Mouse (Mus musculus) left cerebral cortex, adult 8-10 months (tissue): ENCODE measurements around the gene Esp6. TPM values are rescaled to one million over a fixed set of nuclear protein-coding genes. Genes with fewer than 3 reads are reported as not detected.
"Not testable (repeated sequence)": the region's sequence is repeated elsewhere in the genome, so short reads cannot be mapped to it uniquely, and the experiment has no call there.

Experiments used
- DNase-seq, 2 experiments: peaks; one replicate each; pipeline ENCODE4 v3.0.0; 2022; ENCODE audit warnings: low spot score in 2 of 2
- total RNA-seq, 4 experiments: library from RNA; stranded (reverse); gene quantifications; 2 replicates each; pipeline ENCODE4 v1.2.4; 2022

Esp6 gene
- total RNA-seq: not detected

GRCm38 (mm10) chr17:40561207-40561606 is at the start of gene Esp6:
Gene Esp6 (plus strand): TSS chr17:40561507.
- no peak for DNase-seq

- no peak for DNase-seq
Observed at GRCm38 (mm10) chr17:40519818-40520217, 41.5 kb upstream of the Esp6 start, which contains the start of gene Esp8. Gene Esp8 (plus strand): TSS chr17:40520022.

GRCm38 (mm10) chr17:40529813-40530212 is 31.5 kb upstream of the Esp6 start:
- DNase-seq: no peak

- no peak for DNase-seq
Observed at GRCm38 (mm10) chr17:40531147-40531546, 30.2 kb upstream of the Esp6 start.

GRCm38 (mm10) chr17:40547005-40547404 is 14.3 kb upstream of the Esp6 start:
- DNase-seq: not testable (repeated sequence)

GRCm38 (mm10) chr17:40553470-40553869 is 7.8 kb upstream of the Esp6 start:
- DNase-seq: no peak

GRCm38 (mm10) chr17:40583906-40584305 is 22.6 kb downstream of the Esp6 start:
- DNase-seq: not testable (repeated sequence)

- DNase-seq: no peak
Observed at GRCm38 (mm10) chr17:40591297-40591696, 30.0 kb downstream of the Esp6 start.

- no peak for DNase-seq
Observed at GRCm38 (mm10) chr17:40598294-40598693, 37.0 kb downstream of the Esp6 start, which contains the start of gene Esp4. Gene Esp4 (plus strand): TSS chr17:40598594.

Other genes starting within 250 kb of the Esp6 start
- gene Crisp1, start 242.3 kb upstream of the Esp6 start, total RNA-seq: not detected
- gene Esp8, start 41.5 kb upstream of the Esp6 start, total RNA-seq: not detected
- gene Esp4, start 37.1 kb downstream of the Esp6 start, total RNA-seq: not detected
- not detected for gene Esp3, start 70.6 kb downstream of the Esp6 start, total RNA-seq
- not detected for gene Esp1, start 165.6 kb downstream of the Esp6 start, total RNA-seq
- gene Crisp2, start 245.5 kb downstream of the Esp6 start, total RNA-seq: not detected
- gene Rhag, start 249.6 kb downstream of the Esp6 start, total RNA-seq: not detected